Mouse (Mus musculus): ENCODE measurements around the gene Adad2.

DNA sequence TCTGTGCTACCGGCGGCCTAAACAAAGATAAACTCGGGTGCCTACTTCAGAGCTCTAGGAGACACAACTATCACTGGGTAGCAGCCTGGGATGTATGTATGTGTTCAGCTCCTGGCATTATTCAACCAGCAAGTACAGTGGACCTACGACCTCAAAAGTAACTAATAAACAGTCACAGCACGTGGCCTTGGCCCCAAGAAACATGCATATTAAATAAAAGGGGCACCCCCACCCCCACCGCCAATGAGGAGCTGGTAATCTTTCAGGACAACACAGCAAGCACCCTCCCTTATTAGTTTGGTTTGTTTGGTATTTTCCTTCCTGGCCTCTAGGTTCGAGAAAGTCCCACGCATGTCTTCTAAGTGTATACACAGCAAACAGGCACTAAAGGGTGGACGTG is 44.3 kb upstream of the Adad2 start:
- TF ChIP-seq CTCF (IDR thresholded peaks at IDR 0.05; ENCODE audit: insufficient read depth, low read depth, low read length) (no peak), POLR2A (IDR thresholded peaks at IDR 0.05; ENCODE audit: insufficient read depth, low read depth, low read length) (no peak)

All from olfactory bulb, adult 2 months (tissue).